Mouse (Mus musculus) retina, adult 2 months (tissue): ENCODE data around the gene Ankrd35.
"Not testable (repeated sequence)": the region's sequence is repeated elsewhere in the genome, so short reads cannot be mapped to it uniquely, and the experiment has no call there.

Source experiments
- DNase-seq: peaks from one replicate; pipeline ENCODE4 v3.0.0-alpha.2; 2012; ENCODE audit warnings: low read depth, low spot score

The Ankrd35 gene

GRCm38 (mm10) chr3:96706217-96706616, 36.3 kb downstream of the Ankrd35 start:
- DNase-seq = no peak

GRCm38 (mm10) chr3:96706984-96707383, 37.1 kb downstream of the Ankrd35 start:
- DNase-seq = no peak

- DNase-seq = peak; percentile 57
These were observed 38.2 kb downstream of the Ankrd35 start, which contains the start of gene Nudt17 for GRCm38 (mm10) chr3:96707903-96708683. Gene Nudt17, minus strand, starts transcription at chr3:96708562.

GRCm38 (mm10) chr3:96708684-96709064, 38.7 kb downstream of the Ankrd35 start:
- DNase-seq = no peak

- DNase-seq = no peak
These were observed 44.4 kb downstream of the Ankrd35 start for GRCm38 (mm10) chr3:96714286-96714685.

- DNase-seq = no peak
These were observed 45.9 kb downstream of the Ankrd35 start for GRCm38 (mm10) chr3:96715854-96716253.

GRCm38 (mm10) chr3:96719173-96719572, 49.2 kb downstream of the Ankrd35 start:
- no peak for DNase-seq

GRCm38 (mm10) chr3:96727343-96727827, 57.5 kb downstream of the Ankrd35 start, which contains the start of the genes Polr3c and Rnf115:
Gene Polr3c, minus strand, starts transcription at chr3:96727628.
Gene Rnf115, plus strand, starts transcription at chr3:96727664.
- DNase-seq = peak; percentile 87

- no peak for DNase-seq
These were observed 58.1 kb downstream of the Ankrd35 start for GRCm38 (mm10) chr3:96727828-96728633.

GRCm38 (mm10) chr3:96728634-96729402, 58.9 kb downstream of the Ankrd35 start:
- no peak for DNase-seq

GRCm38 (mm10) chr3:96729403-96729784, 59.5 kb downstream of the Ankrd35 start:
- DNase-seq = no peak

GRCm38 (mm10) chr3:96730785-96731184, 60.9 kb downstream of the Ankrd35 start:
- DNase-seq = no peak

- no peak for DNase-seq
These were observed 64.1 kb downstream of the Ankrd35 start for GRCm38 (mm10) chr3:96733984-96734383.

GRCm38 (mm10) chr3:96735200-96735599, 65.3 kb downstream of the Ankrd35 start:
- DNase-seq = no peak

GRCm38 (mm10) chr3:96737013-96737740, 67.2 kb downstream of the Ankrd35 start:
- no peak for DNase-seq

GRCm38 (mm10) chr3:96737995-96738394, 68.1 kb downstream of the Ankrd35 start:
- DNase-seq = no peak

GRCm38 (mm10) chr3:96740279-96740678, 70.3 kb downstream of the Ankrd35 start:
- DNase-seq = not testable (repeated sequence)
